Mouse (Mus musculus) E14TG2a.4 (cell line): ENCODE results near the gene Ppp1r16b.

ENCODE experiments used
- CTCF ChIP-seq: conservative IDR thresholded peaks from 2 replicates; pipeline ENCODE4 v1.5.1; 2014; ENCODE audit warnings: low read length
- NANOG ChIP-seq: IDR thresholded peaks from 2 replicates; pipeline ENCODE4 v1.6.1; 2014; ENCODE audit warnings: borderline replicate concordance, low read length, mixed read lengths
- POU5F1 ChIP-seq: IDR thresholded peaks from 2 replicates; pipeline ENCODE4 v1.6.1; 2014; ENCODE audit warnings: low read length, borderline replicate concordance

- TF ChIP-seq CTCF (no peak), NANOG (no peak), POU5F1 (no peak)
Measured at GRCm38 (mm10) chr2:158738591-158738990, 73.4 kb downstream of the Ppp1r16b start.
